Mouse (Mus musculus) ES-E14 (cell line): ENCODE data around the gene Il6ra. TPM values are rescaled to one million over a fixed set of nuclear protein-coding genes. Genes with fewer than 3 reads are reported as not detected.

Experiments used
- DNase-seq: peaks from one replicate; pipeline ENCODE4 v3.0.0-alpha.2; 2013; ENCODE audit warnings: low read depth, low spot score
- H3K27ac ChIP-seq: 2 replicates; pipeline ENCODE4 v1.5.1; 2012; ENCODE audit warnings: low read depth, mild to moderate bottlenecking, low read length, moderate library complexity, mixed read lengths; ENCODE audit not compliant: poor library complexity, insufficient read depth, severe bottlenecking
- H3K36me3 ChIP-seq: 2 replicates; pipeline ENCODE4 v1.6.1; 2012; ENCODE audit warnings: mild to moderate bottlenecking, low read length, moderate library complexity, mixed read lengths; ENCODE audit not compliant: control insufficient read depth, poor library complexity, insufficient read depth, severe bottlenecking
- H3K4me1 ChIP-seq, 2 experiments: fragments of 150-350 bp in 1 of 2; sonication (generic) in 1 of 2; 2 replicates each; pipeline ENCODE4 v1.6.1; 2012; ENCODE audit warnings: low read length in 2 of 2, mild to moderate bottlenecking in 1 of 2, mixed read lengths in 1 of 2; ENCODE audit not compliant: control insufficient read depth in 2 of 2, insufficient read depth in 2 of 2, poor library complexity in 1 of 2
- H3K4me3 ChIP-seq, 2 experiments: fragments of 150-350 bp in 1 of 2; sonication (generic) in 1 of 2; 2 replicates each; pipeline ENCODE4 v1.5.1; 2012; ENCODE audit warnings: low read length in 2 of 2, low read depth in 1 of 2, mild to moderate bottlenecking in 1 of 2, mixed read lengths in 1 of 2; ENCODE audit not compliant: insufficient read depth in 1 of 2, poor library complexity in 1 of 2, severe bottlenecking in 1 of 2
- H3K9ac ChIP-seq: 2 replicates; pipeline ENCODE4 v1.6.1; 2012; ENCODE audit warnings: low read depth, mild to moderate bottlenecking, low read length, mixed read lengths; ENCODE audit not compliant: poor library complexity, insufficient read depth, severe bottlenecking
- H3K9me3 ChIP-seq: fragments of 150-350 bp; sonication (generic); 2 replicates; pipeline ENCODE4 v1.6.1; 2012; ENCODE audit warnings: low read depth, mild to moderate bottlenecking, low read length; ENCODE audit not compliant: control insufficient read depth, insufficient read depth
- CHD2 ChIP-seq: IDR thresholded peaks from 2 replicates; pipeline ENCODE4 v1.6.1; 2014; ENCODE audit warnings: mild to moderate bottlenecking, low read depth, low read length, inconsistent platforms
- HCFC1 ChIP-seq: IDR thresholded peaks from 2 replicates; pipeline ENCODE4 v1.6.1; 2012; ENCODE audit warnings: low read length, inconsistent platforms, borderline replicate concordance; ENCODE audit not compliant: insufficient read depth
- MAFK ChIP-seq: IDR thresholded peaks from 2 replicates; pipeline ENCODE4 v1.6.1; 2014; ENCODE audit warnings: mild to moderate bottlenecking, low read depth, low read length, inconsistent platforms; ENCODE audit not compliant: insufficient read depth
- ZC3H11A ChIP-seq: IDR thresholded peaks from 2 replicates; pipeline ENCODE4 v1.6.1; 2012; ENCODE audit warnings: low read depth, mild to moderate bottlenecking, inconsistent platforms, low read length, borderline replicate concordance
- ZNF384 ChIP-seq: IDR thresholded peaks from 2 replicates; pipeline ENCODE4 v1.6.1; 2012; ENCODE audit warnings: low read depth, low read length, inconsistent platforms
- in situ Hi-C, 2 experiments: fragments of 600-800 bp; cut with MboI; formaldehyde crosslinking; loops; one replicate each; pipeline ENCODE4 v1.15.1; 2025; ENCODE audit warnings: low sequenced_read_pairs in 2 of 2, inconsistent platforms in 1 of 2; ENCODE audit not compliant: unreplicated experiment in 2 of 2
- total RNA-seq: library from RNA; depleted of rRNA; stranded (reverse); fragments of 300-350 nt; gene quantifications from 2 replicates; pipeline ENCODE4 v1.2.3, GENCODE M21; 2012

The Il6ra gene
- total RNA-seq, 1 experiment, result 1.0 TPM

DNA sequence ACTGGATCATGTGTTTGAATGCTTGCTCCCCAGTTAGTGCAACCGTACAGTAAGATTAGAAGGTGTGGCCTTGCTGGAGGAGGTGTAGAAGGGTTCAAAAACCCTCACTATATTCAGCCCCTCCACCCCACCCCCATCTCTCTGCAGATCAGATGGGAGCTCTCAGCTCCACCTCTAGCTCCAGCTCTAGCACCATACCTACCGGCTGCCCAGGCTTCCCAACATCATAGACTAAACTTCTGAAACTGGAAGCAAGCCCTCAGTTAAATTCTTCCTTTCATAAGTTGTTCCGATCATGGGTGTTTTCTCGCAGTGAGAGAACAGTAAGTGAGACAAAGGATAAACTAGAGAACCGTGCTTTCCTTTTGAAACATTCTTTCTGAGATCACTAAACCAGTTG, 38.9 kb downstream of the Il6ra start:
- Histone ChIP-seq H3K4me3 (no peak overlapping the region), H3K9me3 (no peaks in the 10 kb centered on the region), H3K4me1 (peaks cover 0 to 15% of the 10 kb centered on the region in 2 experiments; a peak in 2 of 4 replicates), H3K9ac (no peak overlapping the region), H3K27ac (no peak overlapping the region), H3K36me3 (no peaks in the 10 kb centered on the region)
- TF ChIP-seq ZNF384 (no peak), HCFC1 (no peak), MAFK (no peak), CHD2 (no peak), ZC3H11A (no peak)
- DNase-seq, result no peak
- in situ Hi-C loops, result no loop called here

DNA sequence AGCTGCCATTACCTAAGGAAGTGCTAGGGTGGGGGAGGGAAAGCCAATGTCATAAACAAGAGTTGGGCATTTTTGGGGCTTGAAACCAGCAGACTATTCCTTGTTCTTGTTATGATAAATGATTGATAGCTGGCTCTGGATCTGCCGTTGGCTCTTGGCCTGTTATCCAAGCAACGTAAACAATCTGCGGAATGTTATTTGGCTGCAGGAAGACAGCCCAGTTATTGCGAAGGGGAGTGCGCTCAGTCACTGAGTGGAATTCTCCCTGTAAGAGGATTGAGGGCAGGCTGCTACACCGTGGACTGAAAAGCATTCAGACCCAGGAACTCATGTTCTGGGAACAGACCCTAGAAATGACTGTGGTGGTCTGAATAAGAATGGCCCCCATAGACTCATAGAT, 40.3 kb downstream of the Il6ra start:
- H3K27ac ChIP-seq, result no peak overlapping the region
- in situ Hi-C loops, result no loop called here
- no peak overlapping the region for H3K9ac ChIP-seq
- H3K9me3 ChIP-seq, result no peaks in the 10 kb centered on the region
- H3K4me1 ChIP-seq, result peaks cover 3 to 21% of the 10 kb centered on the region in 2 experiments
- DNase-seq, result no peak
- TF ChIP-seq CHD2 (no peak), ZC3H11A (no peak), HCFC1 (no peak), ZNF384 (no peak), MAFK (no peak)
- H3K4me3 ChIP-seq, result no peak overlapping the region
- H3K36me3 ChIP-seq, result no peaks in the 10 kb centered on the region

DNA sequence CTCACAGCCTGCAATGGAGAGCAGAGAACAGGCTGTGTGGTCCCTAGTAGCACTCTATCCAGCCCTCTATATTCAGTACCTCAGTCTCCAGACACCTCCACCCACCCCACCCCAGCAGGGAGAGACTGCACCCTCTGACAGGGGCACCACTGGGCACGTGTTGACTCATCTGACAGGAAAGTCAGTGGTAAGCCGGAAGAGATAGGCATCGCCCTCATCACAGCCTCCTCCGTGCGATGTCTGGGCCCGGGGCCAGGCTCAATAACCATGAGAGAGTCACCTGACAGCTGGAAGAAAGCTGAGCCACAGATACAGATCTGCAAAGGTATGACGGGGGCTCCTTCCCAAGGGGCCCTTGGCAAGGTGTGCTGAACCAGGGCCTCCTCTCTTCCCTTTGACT, 40.8 kb downstream of the Il6ra start:
- H3K36me3 ChIP-seq, result no peaks in the 10 kb centered on the region
- no peak for DNase-seq
- H3K27ac ChIP-seq, result no peak overlapping the region
- H3K9me3 ChIP-seq, result no peaks in the 10 kb centered on the region
- no peak overlapping the region for H3K4me3 ChIP-seq
- no peak overlapping the region for H3K9ac ChIP-seq
- no peak for TF ChIP-seq ZC3H11A
- no peak for TF ChIP-seq HCFC1
- no peak for TF ChIP-seq ZNF384
- TF ChIP-seq CHD2, result no peak
- no peak for TF ChIP-seq MAFK
- in situ Hi-C loops, result no loop called here
- peaks cover 3 to 22% of the 10 kb centered on the region in 2 experiments for H3K4me1 ChIP-seq

- H3K4me1 ChIP-seq, result peaks cover 3 to 27% of the 10 kb centered on the region in 2 experiments
- H3K9me3 ChIP-seq, result no peaks in the 10 kb centered on the region
- in situ Hi-C loops, result no loop called here
- no peak for TF ChIP-seq MAFK
- TF ChIP-seq ZNF384, result 0 out of 2 replicates have a peak, but pooled peaks have one; percentile 31
- TF ChIP-seq ZC3H11A, result no peak
- TF ChIP-seq CHD2, result no peak
- no peak overlapping the region for H3K9ac ChIP-seq
- H3K4me3 ChIP-seq, result no peak overlapping the region
- DNase-seq, result no peak
- no peaks in the 10 kb centered on the region for H3K36me3 ChIP-seq
- no peak overlapping the region for H3K27ac ChIP-seq
Measured at GRCm38 (mm10) chr3:89871339-89871914, 41.6 kb downstream of the Il6ra start.
